Mouse (Mus musculus): ENCODE results near the gene Dao.

- TF ChIP-seq CTCF (IDR thresholded peaks at IDR 0.05; ENCODE audit: extremely low read depth, insufficient read depth, low read length) (no peak), POLR2A (IDR thresholded peaks at IDR 0.05; ENCODE audit: extremely low read depth, insufficient read depth, low read length) (0 out of 2 replicates have a peak, but pooled peaks have one; percentile 7)
Measured at GRCm38 (mm10) chr5:113993487-113994465, 9.7 kb upstream of the Dao start, which contains the start of gene Ssh1.

Measured in cortical plate, adult 2 months (tissue).